Mouse (Mus musculus): Measurements from ENCODE around the gene Megf11. TPM values are rescaled to one million over a fixed set of nuclear protein-coding genes. Genes with fewer than 3 reads are reported as not detected.
A peak's percentile ranks its signal among the peaks of the same experiment; 100 is the strongest.

The Megf11 gene
- polyA plus RNA-seq, 1 experiment from 2014 or later, result 17.4 TPM

DNA sequence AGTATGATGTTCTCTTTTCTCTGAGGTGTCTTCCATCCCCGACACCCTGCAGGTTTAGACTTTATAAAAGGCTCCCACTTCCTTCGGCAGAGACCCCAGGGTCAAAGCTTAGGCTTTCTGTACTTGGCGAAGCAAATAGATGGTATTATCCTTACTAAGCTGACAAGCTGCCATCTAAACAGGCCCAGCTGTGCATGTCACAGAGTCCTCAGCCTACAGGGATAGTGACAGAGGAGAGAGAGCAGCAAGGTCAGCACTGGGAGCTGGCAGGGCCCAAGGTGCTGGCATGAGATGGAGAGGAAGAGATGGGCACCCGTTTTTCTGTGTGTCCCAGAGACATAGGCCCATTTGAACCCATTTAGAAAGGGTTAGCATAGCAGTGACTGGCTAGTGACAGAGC is 156.8 kb downstream of the Megf11 start:
- Histone ChIP-seq H3K27ac (no peak overlapping the region), H3K9ac (no peak overlapping the region), H3K4me3 (replicated peaks; ENCODE audit: low read length) (no peak overlapping the region), H3K9me3 (ENCODE audit: control insufficient read depth, low read length) (no peaks in the 10 kb centered on the region), H3K27me3 (ENCODE audit: control insufficient read depth, insufficient read depth, low read length) (no peaks in the 10 kb centered on the region), H3K4me1 (replicated peaks; ENCODE audit: control insufficient read depth, insufficient read depth, low read length) (0 out of 2 replicates have a peak, but pooled peaks cover 4% of the 10 kb centered on the region), H3K4me2 (replicated peaks) (no peak overlapping the region), H3K36me3 (replicated peaks; ENCODE audit: control insufficient read depth, insufficient read depth) (no peaks in the 10 kb centered on the region)
- DNase-seq (ENCODE audit: low spot score) (no peak), ATAC-seq (ENCODE audit: low FRiP score) (no peak)
- 77% methylated on average over 4 of the region's 4 CpGs for WGBS

DNA sequence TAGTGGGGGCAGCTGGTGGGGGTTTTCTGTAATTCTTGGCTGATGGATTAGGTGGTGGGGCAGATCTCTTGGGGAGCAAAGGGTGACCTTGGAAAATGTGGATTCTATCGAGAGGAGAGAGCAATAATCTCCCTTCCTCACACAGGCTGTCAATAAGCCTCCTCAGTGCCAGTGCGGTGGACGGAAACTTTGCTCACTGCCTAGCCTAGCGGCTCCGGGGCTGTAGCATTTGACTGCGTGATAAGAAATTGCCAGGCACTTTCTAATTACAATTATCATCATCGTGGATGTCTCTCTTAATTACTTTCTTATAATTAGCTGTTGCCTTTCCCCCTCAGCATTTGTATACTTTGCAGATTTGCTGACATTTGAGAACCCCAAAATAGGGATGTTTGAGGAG is 157.7 kb downstream of the Megf11 start:
- no peak for ATAC-seq (ENCODE audit: low FRiP score)

GRCm38 (mm10) chr9:64546344-64546991 is 161.0 kb downstream of the Megf11 start:
- WGBS, result 49% methylated on average over 7 of the region's 7 CpGs
- no peak overlapping the region for H3K4me2 ChIP-seq (replicated peaks)

More for the DNA sequence above, 157.7 kb downstream of the Megf11 start:
- Histone ChIP-seq H3K4me2 (replicated peaks) (no peak overlapping the region), H3K27ac (no peak overlapping the region), H3K36me3 (replicated peaks; ENCODE audit: control insufficient read depth, insufficient read depth) (no peaks in the 10 kb centered on the region), H3K4me1 (replicated peaks; ENCODE audit: control insufficient read depth, insufficient read depth, low read length) (0 out of 2 replicates have a peak, but pooled peaks cover 4% of the 10 kb centered on the region), H3K27me3 (ENCODE audit: control insufficient read depth, insufficient read depth, low read length) (no peaks in the 10 kb centered on the region), H3K9me3 (ENCODE audit: control insufficient read depth, low read length) (no peaks in the 10 kb centered on the region), H3K9ac (no peak overlapping the region), H3K4me3 (replicated peaks; ENCODE audit: low read length) (no peak overlapping the region)
- DNase-seq (ENCODE audit: low spot score), result no peak
- 22% methylated on average over 7 of the region's 7 CpGs for WGBS

DNA sequence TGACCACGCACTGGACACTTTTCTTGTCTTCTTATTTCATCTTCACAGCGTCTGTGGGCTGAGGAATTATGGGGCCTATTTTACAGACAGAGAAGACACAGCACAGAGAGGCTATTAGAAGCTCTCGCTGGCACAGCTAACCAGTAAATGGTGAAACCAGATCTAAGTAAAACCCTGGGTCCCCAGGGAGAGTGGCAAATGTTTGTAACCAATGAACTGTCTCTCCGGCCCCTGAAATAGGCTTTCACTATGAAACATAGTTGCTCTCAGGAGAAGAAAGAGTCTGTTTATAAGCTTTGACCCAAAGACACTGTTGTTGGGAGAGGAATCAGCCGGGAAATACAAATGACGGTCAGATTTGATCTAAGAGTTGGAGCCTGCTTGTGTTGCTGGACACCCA is 162.9 kb downstream of the Megf11 start:
- Histone ChIP-seq H3K27ac (no peak overlapping the region), H3K4me2 (replicated peaks) (no peak overlapping the region), H3K9me3 (ENCODE audit: control insufficient read depth, low read length) (no peaks in the 10 kb centered on the region), H3K27me3 (ENCODE audit: control insufficient read depth, insufficient read depth, low read length) (no peaks in the 10 kb centered on the region), H3K4me3 (replicated peaks; ENCODE audit: low read length) (no peak overlapping the region), H3K36me3 (replicated peaks; ENCODE audit: control insufficient read depth, insufficient read depth) (no peaks in the 10 kb centered on the region), H3K4me1 (replicated peaks; ENCODE audit: control insufficient read depth, insufficient read depth, low read length) (no peaks in the 10 kb centered on the region; the same call in 1 of the 2 replicates), H3K9ac (no peak overlapping the region)
- DNase-seq (ENCODE audit: low spot score) (no peak), ATAC-seq (ENCODE audit: low FRiP score) (no peak)
- 83% methylated on average over 6 of the region's 6 CpGs for WGBS

More at GRCm38 (mm10) chr9:64546344-64546991, 161.0 kb downstream of the Megf11 start:
- DNase-seq (ENCODE audit: low spot score), result no peak
- Histone ChIP-seq H3K4me3 (replicated peaks; ENCODE audit: low read length) (no peak overlapping the region), H3K4me1 (replicated peaks; ENCODE audit: control insufficient read depth, insufficient read depth, low read length) (peaks cover 4% of the 10 kb centered on the region; the same call in 1 of the 2 replicates), H3K27ac (no peak overlapping the region), H3K27me3 (ENCODE audit: control insufficient read depth, insufficient read depth, low read length) (no peaks in the 10 kb centered on the region), H3K36me3 (replicated peaks; ENCODE audit: control insufficient read depth, insufficient read depth) (no peaks in the 10 kb centered on the region), H3K9me3 (ENCODE audit: control insufficient read depth, low read length) (no peaks in the 10 kb centered on the region), H3K9ac (no peak overlapping the region)
- no peak for ATAC-seq (ENCODE audit: low FRiP score)

GRCm38 (mm10) chr9:64551307-64551706 is 165.9 kb downstream of the Megf11 start:
- Histone ChIP-seq H3K4me3 (replicated peaks; ENCODE audit: low read length) (no peak overlapping the region), H3K9me3 (ENCODE audit: control insufficient read depth, low read length) (no peaks in the 10 kb centered on the region), H3K9ac (no peak overlapping the region), H3K36me3 (replicated peaks; ENCODE audit: control insufficient read depth, insufficient read depth) (no peaks in the 10 kb centered on the region), H3K27ac (no peak overlapping the region), H3K27me3 (ENCODE audit: control insufficient read depth, insufficient read depth, low read length) (0 out of 2 replicates have a peak, but pooled peaks cover 3% of the 10 kb centered on the region), H3K4me2 (replicated peaks) (no peak overlapping the region), H3K4me1 (replicated peaks; ENCODE audit: control insufficient read depth, insufficient read depth, low read length) (peaks cover 13% of the 10 kb centered on the region)
- ATAC-seq (ENCODE audit: low FRiP score) (no peak), DNase-seq (ENCODE audit: low spot score) (no peak)
- WGBS, result 82% methylated on average over 1 of the region's 1 CpGs

GRCm38 (mm10) chr9:64552046-64552445 is 166.6 kb downstream of the Megf11 start:
- no peaks in the 10 kb centered on the region for H3K36me3 ChIP-seq (replicated peaks; ENCODE audit: control insufficient read depth, insufficient read depth)
- H3K4me3 ChIP-seq (replicated peaks; ENCODE audit: low read length), result no peak overlapping the region
- WGBS, result 62% methylated on average over 4 of the region's 4 CpGs
- no peak overlapping the region for H3K4me2 ChIP-seq (replicated peaks)
- H3K27ac ChIP-seq, result no peak overlapping the region
- ATAC-seq (ENCODE audit: low FRiP score) (no peak), DNase-seq (ENCODE audit: low spot score) (no peak)
- H3K27me3 ChIP-seq (ENCODE audit: control insufficient read depth, insufficient read depth, low read length), result 0 out of 2 replicates have a peak, but pooled peaks cover 3% of the 10 kb centered on the region
- no peak overlapping the region for H3K9ac ChIP-seq
- H3K4me1 ChIP-seq (replicated peaks; ENCODE audit: control insufficient read depth, insufficient read depth, low read length), result peaks cover 14% of the 10 kb centered on the region
- H3K9me3 ChIP-seq (ENCODE audit: control insufficient read depth, low read length), result no peaks in the 10 kb centered on the region

GRCm38 (mm10) chr9:64553441-64553840 is 168.0 kb downstream of the Megf11 start:
- no peak overlapping the region for H3K27ac ChIP-seq
- 57% methylated on average over 4 of the region's 4 CpGs for WGBS
- H3K4me3 ChIP-seq (replicated peaks; ENCODE audit: low read length), result no peak overlapping the region
- DNase-seq (ENCODE audit: low spot score) (no peak), ATAC-seq (ENCODE audit: low FRiP score) (no peak)
- H3K4me2 ChIP-seq (replicated peaks), result no peak overlapping the region
- no peaks in the 10 kb centered on the region for H3K36me3 ChIP-seq (replicated peaks; ENCODE audit: control insufficient read depth, insufficient read depth)
- no peaks in the 10 kb centered on the region for H3K9me3 ChIP-seq (ENCODE audit: control insufficient read depth, low read length)
- H3K27me3 ChIP-seq (ENCODE audit: control insufficient read depth, insufficient read depth, low read length), result 0 out of 2 replicates have a peak, but pooled peaks cover 3% of the 10 kb centered on the region
- H3K9ac ChIP-seq, result no peak overlapping the region
- H3K4me1 ChIP-seq (replicated peaks; ENCODE audit: control insufficient read depth, insufficient read depth, low read length), result peaks cover 14% of the 10 kb centered on the region

DNA sequence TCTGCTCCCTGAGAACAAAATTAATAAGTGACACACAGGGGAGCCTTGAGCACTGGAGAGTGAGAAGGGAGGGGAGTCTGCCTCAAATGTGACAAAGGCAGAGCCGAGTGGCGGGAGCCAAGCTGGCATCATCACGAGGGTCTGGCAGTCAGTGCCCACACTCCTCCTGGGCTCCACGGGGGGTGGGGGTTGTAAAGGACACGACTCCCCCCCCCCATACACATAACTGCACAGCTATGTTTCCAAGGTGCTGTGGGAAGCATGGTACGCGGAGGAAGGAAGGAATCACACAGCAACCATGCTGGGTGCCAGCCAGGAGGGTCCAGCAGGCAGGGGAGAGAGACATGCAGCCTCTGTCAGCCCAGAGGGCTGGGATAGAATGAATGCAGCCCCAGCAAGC is 170.2 kb downstream of the Megf11 start:
- 0 out of 2 replicates have a peak, but pooled peaks cover 3% of the 10 kb centered on the region for H3K27me3 ChIP-seq (ENCODE audit: control insufficient read depth, insufficient read depth, low read length)
- DNase-seq (ENCODE audit: low spot score) (peak; percentile 41), ATAC-seq (ENCODE audit: low FRiP score) (peak; percentile 71)
- no peak overlapping the region for H3K4me3 ChIP-seq (replicated peaks; ENCODE audit: low read length)
- no peaks in the 10 kb centered on the region for H3K9me3 ChIP-seq (ENCODE audit: control insufficient read depth, low read length)
- no peaks in the 10 kb centered on the region for H3K36me3 ChIP-seq (replicated peaks; ENCODE audit: control insufficient read depth, insufficient read depth)
- H3K4me1 ChIP-seq (replicated peaks; ENCODE audit: control insufficient read depth, insufficient read depth, low read length), result peaks cover 14% of the 10 kb centered on the region
- H3K27ac ChIP-seq, result peak overlapping the region; percentile 38
- no peak overlapping the region for H3K9ac ChIP-seq
- 17% methylated on average over 7 of the region's 7 CpGs for WGBS
- no peak overlapping the region; the same call in 1 of the 2 replicates for H3K4me2 ChIP-seq (replicated peaks)

- Histone ChIP-seq H3K4me2 (replicated peaks) (no peak overlapping the region), H3K4me1 (replicated peaks; ENCODE audit: control insufficient read depth, insufficient read depth, low read length) (peaks cover 14% of the 10 kb centered on the region), H3K36me3 (replicated peaks; ENCODE audit: control insufficient read depth, insufficient read depth) (no peaks in the 10 kb centered on the region), H3K27me3 (ENCODE audit: control insufficient read depth, insufficient read depth, low read length) (0 out of 2 replicates have a peak, but pooled peaks cover 3% of the 10 kb centered on the region), H3K4me3 (replicated peaks; ENCODE audit: low read length) (no peak overlapping the region), H3K9ac (no peak overlapping the region), H3K27ac (no peak overlapping the region), H3K9me3 (ENCODE audit: control insufficient read depth, low read length) (no peaks in the 10 kb centered on the region)
- WGBS, result 90% methylated on average over 11 of the region's 11 CpGs
- ATAC-seq (ENCODE audit: low FRiP score), result no peak
- DNase-seq (ENCODE audit: low spot score), result no peak
These were observed 171.8 kb downstream of the Megf11 start for GRCm38 (mm10) chr9:64557110-64557745.
